Mouse (Mus musculus) adrenal gland, postnatal 10 days (tissue): ENCODE measurements around the gene Abcd3. TPM values are rescaled to one million over a fixed set of nuclear protein-coding genes. Genes with fewer than 3 reads are reported as not detected.

ENCODE experiments used
- DNase-seq: peaks from one replicate; pipeline ENCODE4 v3.0.0; 2021; ENCODE audit warnings: mixed read lengths
- total RNA-seq, 2 experiments: library from RNA; stranded (reverse); gene quantifications; 2 replicates each; pipeline ENCODE4 v1.2.3; 2021

Gene Abcd3
- total RNA-seq, 2 experiments from 2014 or later: 170 to 171 TPM

GRCm38 (mm10) chr3:121712222-121712621 lies 102.9 kb downstream of the Abcd3 start:
- no peak for DNase-seq

- DNase-seq: no peak
These were observed 104.1 kb downstream of the Abcd3 start for GRCm38 (mm10) chr3:121710894-121711531.

Other genes with a start within 250 kb of the Abcd3 start
- gene 4930432M17Rik, start 144.5 kb downstream of the Abcd3 start, total RNA-seq: not detected
- gene F3, start 91.8 kb downstream of the Abcd3 start, total RNA-seq: 10 to 100 TPM; 20.6 to 23.0 TPM
- 100 to 1,000 TPM in 1 of 2 experiments, 10 to 100 TPM in 1; 90.5 to 102 TPM for gene Arhgap29, start 137.2 kb upstream of the Abcd3 start, total RNA-seq
- 1 to 10 TPM; 1.8 to 2.7 TPM for gene Abca4, start 229.1 kb upstream of the Abcd3 start, total RNA-seq